Mouse (Mus musculus): ENCODE measurements at regions not wholly inside any gene's neighbourhood (a gene's known extent, or its start where the extent isn't known, plus 50 kb on each side); places are given as distances from the start of the nearest gene placed in this dataset.

DNA sequence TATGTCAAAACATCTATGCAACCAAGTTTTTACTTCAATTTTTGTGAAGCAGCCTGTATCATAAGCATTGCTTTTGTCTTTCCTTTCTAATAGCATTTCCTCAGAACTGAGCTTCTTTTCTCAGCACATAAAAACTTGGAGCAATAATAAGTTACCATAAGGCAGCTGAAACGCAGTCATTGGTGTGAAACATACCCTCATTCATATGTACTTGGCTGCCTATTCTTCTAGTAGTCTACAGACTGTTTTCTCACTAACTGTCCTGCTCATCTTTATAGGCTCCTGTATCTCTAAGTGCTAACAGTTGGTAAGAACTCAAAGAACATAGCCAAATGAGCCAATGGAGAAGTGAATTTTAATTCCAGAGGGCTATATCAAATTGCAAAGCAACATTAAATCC, 454.6 kb upstream of the Ptprd start:
- peak; percentile 15 for DNase-seq

DNA sequence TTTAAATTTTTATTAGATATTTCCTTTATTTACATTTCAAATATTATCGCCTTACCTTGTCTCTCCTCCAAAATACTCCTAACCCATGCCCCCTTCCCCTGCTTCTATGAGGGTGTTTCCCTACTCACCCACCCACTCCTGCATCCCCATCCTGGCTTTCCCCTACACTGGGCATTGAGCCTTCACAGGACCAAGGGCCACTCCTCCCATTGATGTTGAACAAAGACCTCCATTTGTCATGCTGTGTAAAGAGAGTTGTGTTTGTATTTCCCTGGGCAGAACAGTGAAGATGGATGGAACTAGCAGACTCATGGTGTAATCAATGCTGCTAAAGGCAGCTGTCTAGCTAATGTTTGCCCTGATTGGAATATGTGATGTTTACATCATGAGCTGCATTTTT, 431.0 kb upstream of the Ptprd start:
- DNase-seq: no peak

- DNase-seq: peak; percentile 3
These were observed 394.7 kb upstream of the Ptprd start for GRCm38 (mm10) chr4:78606461-78606830.

DNA sequence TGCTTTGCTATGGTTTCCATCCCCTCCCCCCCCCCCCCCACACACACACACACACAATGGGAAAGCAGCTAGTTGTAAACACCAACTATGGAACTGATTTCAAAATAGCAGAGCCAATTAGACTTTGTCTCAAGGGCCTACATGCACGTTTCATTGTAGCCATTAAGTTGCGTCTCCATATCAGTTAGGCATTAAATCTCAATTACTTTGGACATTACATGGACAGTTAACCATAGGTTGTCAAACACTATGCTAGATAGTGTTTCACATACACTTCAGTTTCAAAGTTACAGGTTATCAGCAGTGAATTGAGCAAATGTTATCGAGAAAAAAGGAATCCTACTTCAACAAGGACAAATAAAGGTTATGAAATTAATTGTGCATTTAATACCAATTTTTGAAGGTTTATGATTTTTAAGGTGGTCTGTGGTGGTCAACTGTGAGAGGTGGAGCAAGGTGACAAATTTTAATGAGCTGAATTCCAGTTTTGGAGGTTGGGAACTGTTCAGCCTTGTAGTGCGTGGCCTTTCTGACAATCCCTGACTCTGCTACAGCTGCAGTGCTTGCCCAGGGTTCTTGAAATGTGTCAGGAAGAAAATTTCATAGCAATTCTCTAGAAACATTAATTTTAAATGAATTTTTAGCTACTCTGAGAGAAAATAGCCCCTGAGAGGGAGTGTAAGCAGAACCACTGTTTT, 394.2 kb upstream of the Ptprd start:
- no peak for DNase-seq

GRCm38 (mm10) chr4:78581590-78581989, 369.8 kb upstream of the Ptprd start:
- no peak for DNase-seq

DNA sequence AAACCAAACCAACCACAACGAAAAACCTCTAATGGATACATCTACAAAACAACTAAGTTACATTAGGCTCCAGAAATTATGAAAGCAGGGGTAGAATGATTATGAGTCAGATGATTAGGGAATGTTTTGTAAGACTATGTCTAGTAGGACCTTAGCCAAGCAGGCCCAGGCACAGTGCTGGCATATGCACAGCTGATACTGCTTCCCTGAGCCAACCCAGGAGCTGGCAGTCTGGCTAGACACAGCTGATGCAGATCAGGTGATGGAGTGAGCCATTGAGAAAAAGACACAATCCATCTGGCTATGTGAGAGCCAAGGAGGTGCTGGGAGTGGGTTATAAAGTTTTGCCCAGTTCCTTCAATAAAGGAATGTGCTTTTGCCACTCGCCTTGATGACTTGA, 353.6 kb upstream of the Ptprd start:
- peak; percentile 51 for DNase-seq
